Mouse (Mus musculus): Measurements from ENCODE around the gene Ecpas. TPM values are rescaled to one million over a fixed set of nuclear protein-coding genes. Genes with fewer than 3 reads are reported as not detected.

Ecpas gene
- total RNA-seq, 1 experiment from 2014 or later: 62.5 TPM

DNA sequence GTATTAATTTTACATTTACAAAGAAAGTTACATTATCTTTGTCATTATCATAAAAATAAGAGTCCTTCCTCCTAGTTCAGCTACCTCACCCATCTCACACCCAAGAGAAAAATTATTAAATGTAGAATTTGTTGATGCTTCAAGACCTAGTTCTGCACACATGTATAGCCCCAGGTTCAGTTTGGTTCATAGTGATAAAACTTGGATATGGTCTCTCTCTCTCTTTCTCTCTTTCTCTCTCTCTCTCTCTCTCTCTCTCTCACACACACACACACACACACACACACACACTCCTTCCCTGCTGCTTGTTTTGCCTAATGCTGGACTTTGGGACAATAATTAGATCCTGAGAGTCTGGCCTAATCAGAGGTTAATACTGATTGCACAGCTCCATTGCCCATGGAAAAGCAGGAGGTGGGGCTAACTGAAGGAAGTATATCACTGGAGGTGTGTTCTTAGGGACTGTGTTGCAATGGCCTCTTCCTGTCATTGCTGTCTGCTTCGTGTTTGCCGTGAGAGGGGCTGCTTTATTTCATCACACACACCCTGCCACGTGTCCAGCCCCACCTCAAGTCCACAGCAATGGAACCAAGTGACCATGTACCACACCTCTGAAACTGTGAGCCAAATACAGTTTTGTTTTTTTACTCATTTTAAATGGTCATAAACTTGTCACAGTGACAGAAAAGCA is 932 bp upstream of the Ecpas start:
- ATAC-seq (ENCODE audit: extremely low read depth, insufficient number of reproducible peaks, low FRiP score, poor library complexity, severe bottlenecking): peak; percentile 34; the same call in 1 of the 2 replicates

GRCm38 (mm10) chr4:58911831-58912628 is 519 bp downstream of the Ecpas start:
- peak; percentile 13 for ATAC-seq (ENCODE audit: extremely low read depth, insufficient number of reproducible peaks, low FRiP score, poor library complexity, severe bottlenecking)

DNA sequence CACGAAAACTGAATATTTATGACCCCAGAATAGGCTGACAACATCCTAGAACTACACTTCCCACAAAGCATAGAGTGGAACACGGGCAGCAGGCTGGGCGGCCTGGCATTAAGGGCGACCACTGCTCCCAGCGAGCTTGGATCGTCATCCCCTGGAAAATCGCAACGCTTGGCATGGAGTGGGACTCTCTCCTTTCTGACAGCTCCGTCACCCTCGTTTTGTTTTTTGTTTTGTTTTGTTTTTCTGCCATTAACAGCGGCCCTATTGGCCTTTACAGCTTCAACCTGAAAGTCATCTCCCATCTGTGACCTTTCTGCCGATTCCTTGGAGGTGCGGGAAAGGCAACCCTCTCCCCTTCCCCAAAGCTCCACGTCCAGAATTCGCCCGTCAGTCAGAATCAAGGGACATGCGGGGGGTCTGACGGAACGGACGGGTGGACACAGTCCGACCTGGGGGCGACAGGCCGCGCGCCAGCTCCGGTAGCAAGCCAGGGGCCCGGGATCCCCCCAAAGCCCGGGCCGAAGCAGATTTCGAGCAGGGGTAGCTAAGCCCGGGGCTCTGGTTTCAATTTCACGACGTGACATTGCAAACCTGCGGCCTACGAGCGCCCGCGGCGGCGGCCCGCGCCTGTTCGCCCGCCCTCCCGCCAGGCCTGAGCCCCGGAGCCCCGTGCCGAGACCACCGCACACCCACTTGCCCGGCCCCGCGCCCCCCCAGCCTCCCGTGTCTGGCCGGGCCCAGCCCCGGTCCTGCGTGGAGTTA is 1.3 kb downstream of the Ecpas start:
- ATAC-seq (ENCODE audit: extremely low read depth, insufficient number of reproducible peaks, low FRiP score, poor library complexity, severe bottlenecking): peak; percentile 1; the same call in 1 of the 2 replicates

- ATAC-seq (ENCODE audit: extremely low read depth, insufficient number of reproducible peaks, low FRiP score, poor library complexity, severe bottlenecking): no peak
These were observed 2.1 kb downstream of the Ecpas start for GRCm38 (mm10) chr4:58910175-58911068.

GRCm38 (mm10) chr4:58907453-58907852 is 5.1 kb downstream of the Ecpas start:
- ATAC-seq (ENCODE audit: extremely low read depth, insufficient number of reproducible peaks, low FRiP score, poor library complexity, severe bottlenecking): no peak

- ATAC-seq (ENCODE audit: extremely low read depth, insufficient number of reproducible peaks, low FRiP score, poor library complexity, severe bottlenecking): no peak
These were observed 14.2 kb downstream of the Ecpas start for GRCm38 (mm10) chr4:58898318-58898717.

GRCm38 (mm10) chr4:58897436-58897835 is 15.1 kb downstream of the Ecpas start:
- ATAC-seq (ENCODE audit: extremely low read depth, insufficient number of reproducible peaks, low FRiP score, poor library complexity, severe bottlenecking): no peak

DNA sequence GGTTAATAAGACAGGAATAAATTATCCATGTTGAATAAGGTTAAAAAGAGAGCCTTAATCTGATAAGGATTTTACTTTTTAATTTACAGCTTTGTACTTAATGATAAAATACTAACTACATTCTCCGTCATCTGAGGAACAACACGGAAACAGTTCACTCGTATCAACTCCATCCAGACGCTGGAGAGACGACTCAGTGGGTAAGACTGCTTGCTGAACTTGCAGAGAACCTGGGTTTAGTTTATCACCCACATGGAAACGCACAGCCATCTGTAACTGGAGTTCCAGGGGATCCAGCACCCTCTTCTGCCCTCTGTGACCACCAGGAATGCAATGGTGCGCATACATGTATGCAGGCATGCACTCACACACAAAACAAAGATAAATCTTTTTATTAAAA is 18.1 kb downstream of the Ecpas start:
- ATAC-seq (ENCODE audit: extremely low read depth, insufficient number of reproducible peaks, low FRiP score, poor library complexity, severe bottlenecking): no peak

GRCm38 (mm10) chr4:58890035-58890782 is 22.3 kb downstream of the Ecpas start:
- ATAC-seq (ENCODE audit: extremely low read depth, insufficient number of reproducible peaks, low FRiP score, poor library complexity, severe bottlenecking): no peak

- no peak for ATAC-seq (ENCODE audit: extremely low read depth, insufficient number of reproducible peaks, low FRiP score, poor library complexity, severe bottlenecking)
These were observed 24.0 kb downstream of the Ecpas start for GRCm38 (mm10) chr4:58888568-58888967.

- ATAC-seq (ENCODE audit: extremely low read depth, insufficient number of reproducible peaks, low FRiP score, poor library complexity, severe bottlenecking): no peak
These were observed 24.9 kb downstream of the Ecpas start for GRCm38 (mm10) chr4:58887626-58888025.

DNA sequence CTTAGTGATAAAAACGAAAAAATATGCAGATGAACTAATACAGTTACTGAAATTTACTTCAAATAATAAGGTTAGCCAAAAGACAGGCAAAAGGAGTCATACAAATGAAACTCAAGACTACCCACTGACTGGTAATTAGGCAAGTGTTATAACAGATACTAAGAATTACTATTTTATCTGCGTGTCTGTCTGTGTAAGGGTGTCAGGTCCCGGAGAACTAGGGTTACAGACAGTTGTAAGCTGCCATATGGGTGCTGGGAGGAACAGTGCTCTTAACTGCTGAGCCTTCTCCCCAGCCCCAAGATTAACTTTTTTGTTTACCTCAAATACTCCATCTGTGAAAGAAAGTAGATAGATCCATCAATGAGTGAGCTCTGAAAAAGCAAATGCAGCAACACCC is 25.8 kb downstream of the Ecpas start:
- no peak for ATAC-seq (ENCODE audit: extremely low read depth, insufficient number of reproducible peaks, low FRiP score, poor library complexity, severe bottlenecking)

- no peak for ATAC-seq (ENCODE audit: extremely low read depth, insufficient number of reproducible peaks, low FRiP score, poor library complexity, severe bottlenecking)
These were observed 27.2 kb downstream of the Ecpas start for GRCm38 (mm10) chr4:58885341-58885740.

GRCm38 (mm10) chr4:58883841-58884240 is 28.7 kb downstream of the Ecpas start:
- no peak for ATAC-seq (ENCODE audit: extremely low read depth, insufficient number of reproducible peaks, low FRiP score, poor library complexity, severe bottlenecking)

- no peak for ATAC-seq (ENCODE audit: extremely low read depth, insufficient number of reproducible peaks, low FRiP score, poor library complexity, severe bottlenecking)
These were observed 38.2 kb downstream of the Ecpas start for GRCm38 (mm10) chr4:58874373-58874772.

DNA sequence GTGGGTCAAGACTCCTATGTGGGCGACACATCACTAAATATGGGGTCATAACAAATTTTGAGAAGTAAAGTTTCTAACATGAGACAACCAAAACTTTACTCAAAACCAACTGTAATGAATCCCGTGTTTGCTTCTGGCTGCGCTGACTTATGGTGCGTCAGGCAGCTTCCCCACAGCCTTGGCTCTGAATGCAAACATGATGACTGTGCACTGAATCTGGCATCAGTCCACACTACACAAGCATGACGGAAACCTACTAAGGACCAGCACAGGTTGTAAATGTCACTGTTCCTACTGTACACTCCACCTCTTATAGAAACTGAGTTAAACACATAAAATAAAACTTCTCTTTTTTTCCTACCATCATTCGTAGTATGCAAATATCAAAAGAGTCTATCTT is 45.3 kb downstream of the Ecpas start:
- ATAC-seq (ENCODE audit: extremely low read depth, insufficient number of reproducible peaks, low FRiP score, poor library complexity, severe bottlenecking): no peak

GRCm38 (mm10) chr4:58832908-58833307 is 79.6 kb downstream of the Ecpas start:
- no peak for ATAC-seq (ENCODE audit: extremely low read depth, insufficient number of reproducible peaks, low FRiP score, poor library complexity, severe bottlenecking)

GRCm38 (mm10) chr4:58825921-58826320 is 86.6 kb downstream of the Ecpas start:
- ATAC-seq (ENCODE audit: extremely low read depth, insufficient number of reproducible peaks, low FRiP score, poor library complexity, severe bottlenecking): no peak
